Mouse (Mus musculus): ENCODE measurements around the gene Cant1.

DNA sequence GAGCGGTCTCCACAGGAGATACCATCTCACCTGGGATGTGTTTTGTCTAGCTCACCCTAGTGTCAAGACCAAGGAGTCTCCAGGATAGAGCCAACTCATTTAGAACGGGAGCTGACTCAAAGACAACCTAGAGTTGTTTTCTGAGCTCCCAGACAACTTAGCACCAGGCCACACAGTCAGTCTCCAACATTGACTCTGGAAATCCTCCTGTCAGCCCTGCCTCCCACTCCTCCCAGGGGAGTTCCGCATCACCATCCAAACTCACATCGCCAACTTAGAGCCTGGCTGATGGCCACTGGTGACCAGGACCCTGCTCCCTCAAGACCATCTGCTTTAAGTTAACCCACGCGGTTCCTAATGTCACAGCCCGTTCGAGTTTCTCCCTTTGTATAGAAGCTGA lies 43.4 kb downstream of the Cant1 start:
- no peak for TF ChIP-seq CTCF (IDR thresholded peaks at IDR 0.05; ENCODE audit: insufficient read depth, low read length)
- no peak for TF ChIP-seq POLR2A (IDR thresholded peaks at IDR 0.05; ENCODE audit: borderline replicate concordance, extremely low read depth, low read depth, low read length)
